11 mouse cellular contexts compared by ENCODE assay signal in the genomic region with DNA sequence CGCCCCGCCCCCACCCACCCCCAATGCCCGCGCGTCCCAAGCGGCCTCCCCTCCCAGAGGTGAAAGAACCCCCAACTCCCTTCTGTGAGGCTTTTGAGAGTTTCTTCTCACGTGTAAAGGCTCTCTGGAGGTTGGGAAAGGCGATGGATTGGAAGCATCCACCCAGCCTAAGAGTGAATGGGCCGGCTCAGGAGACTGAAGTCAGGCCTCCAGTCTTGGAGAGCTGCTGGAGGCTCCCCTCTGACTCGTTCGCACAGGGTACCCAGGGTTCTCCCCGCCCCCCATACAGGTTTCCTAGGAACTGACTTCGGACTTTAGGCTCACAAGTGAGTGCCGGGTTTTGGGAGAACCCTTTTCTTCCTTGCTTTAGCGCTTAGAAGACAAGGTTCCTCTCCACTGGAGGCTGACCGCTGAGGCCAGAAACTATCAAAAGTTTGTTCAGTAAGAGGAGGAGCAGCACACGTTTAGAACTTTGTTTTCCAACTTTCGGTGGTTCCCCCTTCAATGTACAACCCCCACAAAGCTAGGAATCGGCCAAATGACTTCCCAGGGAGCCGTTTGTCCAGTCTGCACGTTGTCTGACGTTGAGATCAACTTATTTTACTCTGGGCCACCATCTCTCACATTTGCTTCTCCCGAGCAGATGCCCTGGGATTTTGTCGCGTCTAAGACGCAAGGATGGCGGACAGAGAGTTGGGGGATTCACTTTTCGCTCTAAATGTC. TPM values are rescaled to one million over a fixed set of nuclear protein-coding genes. Genes with fewer than 3 reads are reported as not detected.
DNase-seq lines count a peak whose midpoint lies in the region; ATAC-seq lines count a peak whose summit lies in the region.
"Had no signal": no experiment of that assay in that cellular context is flagged by ENCODE, and none has a peak within 500 bp of the region (broad histone marks: within the 10 kb centered on the region; RNA-seq: fewer than 3 reads in every experiment).

No protein-coding gene starts in this region.

- H3K4me1 ChIP-seq in heart, embryonic 14.5 days (ENCODE audit: control insufficient read depth in 2 of 2, insufficient read depth in 2 of 2, low read length in 2 of 2) = peaks cover 2 to 5% of the 10 kb centered on the region in 2 experiments; a peak in 1 of 4 replicates
- H3K4me1 ChIP-seq in embryonic facial prominence, embryonic 12.5 days = 0 out of 2 replicates have a peak, but pooled peaks cover 4% of the 10 kb centered on the region
- peaks cover 30% of the 10 kb centered on the region for H3K4me1 ChIP-seq in limb, embryonic 10.5 days
- peaks cover 23% of the 10 kb centered on the region for H3K4me1 ChIP-seq in neural tube, embryonic 14.5 days (ENCODE audit: control insufficient read depth, insufficient read depth, low read length)

- ATAC-seq in heart, embryonic 14.5 days (ENCODE audit: insufficient number of reproducible peaks, insufficient read depth, low FRiP score, low read depth) = no peak
- ATAC-seq in embryonic facial prominence, embryonic 12.5 days (ENCODE audit: insufficient number of reproducible peaks, insufficient read depth, low FRiP score, low TSS enrichment) = no peak
- ATAC-seq in neural tube, embryonic 14.5 days (ENCODE audit: low read depth) = peak; percentile 35

- 0 out of 2 replicates have a peak overlapping the region, but pooled peaks have one; percentile 8 for H3K4me2 ChIP-seq in heart, embryonic 14.5 days (ENCODE audit: low read length)
- H3K4me2 ChIP-seq in embryonic facial prominence, embryonic 12.5 days (replicated peaks) = no peak overlapping the region
- H3K4me2 ChIP-seq in neural tube, embryonic 14.5 days (ENCODE audit: low read depth, low read length) = peak overlapping the region; percentile 75
- H3K4me2 ChIP-seq: heart, embryonic 15.5 days had no signal

- WGBS in heart, embryonic 14.5 days = under 1% methylated on average over 27 of the region's 28 CpGs
- WGBS in embryonic facial prominence, embryonic 12.5 days = under 1% methylated on average over 28 of the region's 28 CpGs
- WGBS in limb, embryonic 10.5 days = under 1% methylated on average over 28 of the region's 28 CpGs
- 2% methylated on average over 28 of the region's 28 CpGs for WGBS in neural tube, embryonic 14.5 days

- no peak overlapping the region for H3K9ac ChIP-seq in heart, embryonic 14.5 days (ENCODE audit: low read length)
- no peak overlapping the region for H3K9ac ChIP-seq in embryonic facial prominence, embryonic 12.5 days
- H3K9ac ChIP-seq in neural tube, embryonic 14.5 days (replicated peaks; ENCODE audit: low read depth, low read length) = peak overlapping the region; percentile 30; the same call in 1 of the 2 replicates
- H3K9ac ChIP-seq: heart, embryonic 15.5 days had no signal

- no peaks in the 10 kb centered on the region for H3K36me3 ChIP-seq in heart, embryonic 14.5 days (ENCODE audit: control insufficient read depth, insufficient read depth, low read length)
- H3K36me3 ChIP-seq in embryonic facial prominence, embryonic 12.5 days = no peaks in the 10 kb centered on the region
- H3K36me3 ChIP-seq in limb, embryonic 10.5 days = no peaks in the 10 kb centered on the region
- no peaks in the 10 kb centered on the region for H3K36me3 ChIP-seq in neural tube, embryonic 14.5 days (ENCODE audit: control insufficient read depth, insufficient read depth, low read length)
- H3K36me3 ChIP-seq: heart, embryonic 15.5 days had no signal

- DNase-seq in heart, postnatal 36 days = no peak
- DNase-seq in limb, embryonic 10.5 days (ENCODE audit: low spot score) = peak; percentile 65
- DNase-seq in lung, postnatal 14 days = no peak
- DNase-seq in urinary bladder, postnatal 14 days (ENCODE audit: low spot score) = no peak
- DNase-seq in urinary bladder, adult 18-20 months (ENCODE audit: low spot score in 2 of 2) = no peak
- DNase-seq: kidney, postnatal 25 days had no signal

- peaks cover 95% of the 10 kb centered on the region for H3K27me3 ChIP-seq in heart, embryonic 14.5 days (ENCODE audit: control insufficient read depth, insufficient read depth, low read length)
- peaks cover 68% of the 10 kb centered on the region for H3K27me3 ChIP-seq in embryonic facial prominence, embryonic 12.5 days
- peaks cover 99% of the 10 kb centered on the region for H3K27me3 ChIP-seq in limb, embryonic 10.5 days (ENCODE audit: low read depth, poor library complexity, severe bottlenecking)
- no peaks in the 10 kb centered on the region for H3K27me3 ChIP-seq in neural tube, embryonic 14.5 days (ENCODE audit: control insufficient read depth, insufficient read depth, low read length)

- no peaks in the 10 kb centered on the region for H3K9me3 ChIP-seq in heart, embryonic 14.5 days (ENCODE audit: control insufficient read depth, low read length)
- H3K9me3 ChIP-seq in embryonic facial prominence, embryonic 12.5 days = no peaks in the 10 kb centered on the region
- no peaks in the 10 kb centered on the region for H3K9me3 ChIP-seq in limb, embryonic 10.5 days (replicated peaks)
- no peaks in the 10 kb centered on the region for H3K9me3 ChIP-seq in neural tube, embryonic 14.5 days (ENCODE audit: control insufficient read depth, low read length)
- H3K9me3 ChIP-seq: heart, embryonic 15.5 days had no signal

- no peak overlapping the region for H3K4me3 ChIP-seq in heart, embryonic 14.5 days (ENCODE audit: control insufficient read depth in 1 of 2, insufficient read depth in 1 of 2, low read depth in 1 of 2, low read length in 2 of 2)
- H3K4me3 ChIP-seq in embryonic facial prominence, embryonic 12.5 days = 0 out of 2 replicates have a peak overlapping the region, but pooled peaks have one; percentile 2
- H3K4me3 ChIP-seq in limb, embryonic 10.5 days = peak overlapping the region; percentile 34
- peak overlapping the region; percentile 1; the same call in 1 of the 2 replicates for H3K4me3 ChIP-seq in neural tube, embryonic 14.5 days (ENCODE audit: low read depth, low read length)
- H3K4me3 ChIP-seq: heart, embryonic 15.5 days had no signal

- H3K27ac ChIP-seq in heart, embryonic 14.5 days (replicated peaks in 1 of 2; ENCODE audit: control insufficient read depth in 1 of 2, insufficient read depth in 1 of 2, low read depth in 2 of 2, low read length in 2 of 2) = no peak overlapping the region
- H3K27ac ChIP-seq in embryonic facial prominence, embryonic 12.5 days = no peak overlapping the region
- no peak overlapping the region for H3K27ac ChIP-seq in limb, embryonic 10.5 days
- peak overlapping the region; percentile 49 for H3K27ac ChIP-seq in neural tube, embryonic 14.5 days (ENCODE audit: low read depth, low read length)
- H3K27ac ChIP-seq: heart, embryonic 15.5 days had no signal

- intact Hi-C loops in heart, postnatal 36 days (cut with DNase I) = loop anchor here (10.0 kb wide), 2 partner anchors 465 to 795 kb away; partner anchors contain the start of gene Prdm13

RNA-seq across cellular contexts. Expression of gene Pou3f2, which starts 8.6 kb away (rescaled TPM):
- polyA plus RNA-seq in heart, embryonic 14.5 days (2014; fragmentation: Nextera tagmentation; extraction: Ambion mirVana) = 0.03 and 0.04 TPM in 2 replicates
- not detected for total RNA-seq in heart, postnatal 36 days (2021)
- 1.2 and 2.1 TPM in 2 replicates for polyA plus RNA-seq in embryonic facial prominence, embryonic 12.5 days (2016; fragmentation: Nextera tagmentation; extraction: Ambion mirVana)
- 0.13 and 0.15 TPM in 2 replicates for polyA plus RNA-seq in limb, embryonic 10.5 days (2016; fragmentation: Nextera tagmentation; extraction: Ambion mirVana)
- 18.3 and 21.4 TPM in 2 replicates for polyA plus RNA-seq in neural tube, embryonic 14.5 days (2014; fragmentation: Nextera tagmentation; extraction: Ambion mirVana)
- polyA plus RNA-seq: liver, embryonic 16.5 days had no signal

Comparison
In these comparisons a context has a peak if more than half of its experiments do, and no peak if none do; other contexts are left out.
1. H3K4me3 ChIP-seq: peak in embryonic facial prominence, embryonic 12.5 days (single experiment), limb, embryonic 10.5 days (single experiment) and neural tube, embryonic 14.5 days (single experiment); none in heart, embryonic 14.5 days (0 of 2).